Comparison of ENCODE assay signal across 8 mouse cellular contexts in genomic region chr11:121434156-121435155, GRCm38 (mm10). TPM values are rescaled to one million over a fixed set of nuclear protein-coding genes. Genes with fewer than 3 reads are reported as not detected.
DNase-seq lines count a peak whose midpoint lies in the region; ATAC-seq and TF ChIP-seq lines count a peak whose summit lies in the region.

Fn3k (plus strand) TSS chr11:121434913.

- no peaks in the 10 kb centered on the region for H3K4me1 ChIP-seq in ES-Bruce4 (ENCODE audit: control insufficient read depth, insufficient read depth, low read length)
- H3K4me1 ChIP-seq in forebrain, embryonic 15.5 days: peaks cover 21% of the 10 kb centered on the region
- H3K4me1 ChIP-seq in neural tube, embryonic 14.5 days (ENCODE audit: control insufficient read depth, insufficient read depth, low read length): peaks cover 8% of the 10 kb centered on the region
- peaks cover 5% of the 10 kb centered on the region for H3K4me1 ChIP-seq in testis, adult 2 months (ENCODE audit: control insufficient read depth, insufficient read depth, low read length)

- 7% methylated on average over 30 of the region's 30 CpGs for WGBS in forebrain, embryonic 15.5 days
- WGBS in neural tube, embryonic 14.5 days: 6% methylated on average over 30 of the region's 30 CpGs

- no peaks in the 10 kb centered on the region for H3K9me3 ChIP-seq in ES-Bruce4 (replicated peaks; ENCODE audit: control insufficient read depth, insufficient read depth, low read length, poor library complexity, severe bottlenecking)
- no peaks in the 10 kb centered on the region for H3K9me3 ChIP-seq in forebrain, embryonic 15.5 days
- H3K9me3 ChIP-seq in neural tube, embryonic 14.5 days (ENCODE audit: control insufficient read depth, low read length): no peaks in the 10 kb centered on the region

- peaks cover 2% of the 10 kb centered on the region; the same call in 1 of the 2 replicates for H3K36me3 ChIP-seq in ES-Bruce4 (ENCODE audit: control insufficient read depth, insufficient read depth, low read length, poor library complexity, severe bottlenecking)
- H3K36me3 ChIP-seq in forebrain, embryonic 15.5 days: peaks cover 3% of the 10 kb centered on the region; the same call in 1 of the 2 replicates
- peaks cover 3% of the 10 kb centered on the region for H3K36me3 ChIP-seq in neural tube, embryonic 14.5 days (ENCODE audit: control insufficient read depth, insufficient read depth, low read length)
- no peaks in the 10 kb centered on the region; the same call in 1 of the 2 replicates for H3K36me3 ChIP-seq in testis, adult 2 months (ENCODE audit: control insufficient read depth, insufficient read depth, low read length)

- H3K4me3 ChIP-seq in ES-Bruce4 (ENCODE audit: low read depth, low read length): peak within 1 kb of the TSS; percentile 64
- peak within 1 kb of the TSS; percentile 48 for H3K4me3 ChIP-seq in forebrain, embryonic 15.5 days
- peak within 1 kb of the TSS; percentile 39 for H3K4me3 ChIP-seq in neural tube, embryonic 14.5 days (ENCODE audit: low read depth, low read length)
- peak within 1 kb of the TSS; percentile 9 for H3K4me3 ChIP-seq in testis, adult 2 months (ENCODE audit: control insufficient read depth, low read depth, low read length)

- peak within 1 kb of the TSS; percentile 76 for H3K4me2 ChIP-seq in forebrain, embryonic 15.5 days (replicated peaks)
- peak within 1 kb of the TSS; percentile 81 for H3K4me2 ChIP-seq in neural tube, embryonic 14.5 days (ENCODE audit: low read depth, low read length)

- peak; percentile 96 for DNase-seq in cerebellum, adult 11 months
- DNase-seq in heart, postnatal 25 days (ENCODE audit: low spot score): peak; percentile 73
- peak; percentile 95 to 98 for DNase-seq in layer of hippocampus, adult 18-20 months (ENCODE audit: low spot score in 2 of 2)
- DNase-seq in lung, adult 18-20 months: peak; percentile 93 to 95

- TF ChIP-seq CTCF in ES-Bruce4 (IDR thresholded peaks at IDR 0.05; ENCODE audit: low read depth, low read length): no peak
- TF ChIP-seq CTCF in testis, adult 2 months (IDR thresholded peaks at IDR 0.05; ENCODE audit: control insufficient read depth, insufficient read depth, insufficient replicate concordance, low read depth, low read length): no peak

- no peak for TF ChIP-seq EP300 in ES-Bruce4 (IDR thresholded peaks at IDR 0.05; ENCODE audit: insufficient read depth, low read depth, low read length)

- no peak for TF ChIP-seq POLR2A in ES-Bruce4 (IDR thresholded peaks at IDR 0.05; ENCODE audit: insufficient read depth, low read length)
- TF ChIP-seq POLR2A in testis, adult 2 months (IDR thresholded peaks at IDR 0.05; ENCODE audit: control insufficient read depth, low read depth, low read length): no peak

- H3K27me3 ChIP-seq in ES-Bruce4 (ENCODE audit: control insufficient read depth, insufficient read depth, low read length, poor library complexity, severe bottlenecking): no peaks in the 10 kb centered on the region
- H3K27me3 ChIP-seq in forebrain, embryonic 15.5 days: no peaks in the 10 kb centered on the region
- no peaks in the 10 kb centered on the region for H3K27me3 ChIP-seq in neural tube, embryonic 14.5 days (ENCODE audit: control insufficient read depth, insufficient read depth, low read length)
- H3K27me3 ChIP-seq in testis, adult 2 months (ENCODE audit: control insufficient read depth, insufficient read depth, low read length): no peaks in the 10 kb centered on the region

- no peak within 1 kb of the TSS for H3K27ac ChIP-seq in ES-Bruce4 (ENCODE audit: insufficient read depth, low read length)
- peak within 1 kb of the TSS; percentile 58 for H3K27ac ChIP-seq in forebrain, embryonic 15.5 days (replicated peaks)
- H3K27ac ChIP-seq in neural tube, embryonic 14.5 days (ENCODE audit: low read depth, low read length): peak within 1 kb of the TSS; percentile 66; the same call in 1 of the 2 replicates
- H3K27ac ChIP-seq in testis, adult 2 months (ENCODE audit: control insufficient read depth, insufficient read depth, low read depth, low read length): no peak within 1 kb of the TSS

- intact Hi-C loops in heart, postnatal 25 days (cut with DNase I): no loop called here

- no peak within 1 kb of the TSS for H3K9ac ChIP-seq in ES-Bruce4 (ENCODE audit: low read depth, poor library complexity, severe bottlenecking)
- H3K9ac ChIP-seq in forebrain, embryonic 15.5 days (replicated peaks): peak within 1 kb of the TSS; percentile 57
- H3K9ac ChIP-seq in neural tube, embryonic 14.5 days (replicated peaks; ENCODE audit: low read depth, low read length): peak within 1 kb of the TSS; percentile 30

- ATAC-seq in forebrain, embryonic 15.5 days (replicated peaks): peak; percentile 99
- peak; percentile 98 for ATAC-seq in neural tube, embryonic 14.5 days (ENCODE audit: low read depth)

RNA-seq across cellular contexts. Expression of gene Fn3k, which starts in this region (rescaled TPM):
- polyA plus RNA-seq in ES-Bruce4 (2011; ENCODE audit: insufficient read depth, insufficient read length, low read depth, missing spikeins): 0.79 and 1.3 TPM in 2 replicates
- polyA plus RNA-seq in forebrain, embryonic 15.5 days (2015; fragmentation: Nextera tagmentation; extraction: Ambion mirVana): 3.0 and 4.1 TPM in 2 replicates
- total RNA-seq in heart, postnatal 25 days (2021): 10 to 100 TPM; 23.7 to 27.6 TPM
- 10 to 100 TPM; 44.9 to 49.3 TPM for total RNA-seq in layer of hippocampus, adult 18-20 months (2021)
- 6.4 and 8.1 TPM in 2 replicates for polyA plus RNA-seq in neural tube, embryonic 14.5 days (2014; fragmentation: Nextera tagmentation; extraction: Ambion mirVana)
- 0.09 and 0.11 TPM in 2 replicates for polyA plus RNA-seq in testis, adult 2 months (2012; rRNA removed)

Comparison
In these comparisons a context has a peak if more than half of its experiments do, and no peak if none do; other contexts are left out.
1. H3K27ac ChIP-seq: peak in forebrain, embryonic 15.5 days (single experiment) and neural tube, embryonic 14.5 days (single experiment); none in ES-Bruce4 (single experiment) and testis, adult 2 months (single experiment).
2. H3K4me3 ChIP-seq: peak in every context shown above with its lines; median percentile 64 in ES-Bruce4; 48 in forebrain, embryonic 15.5 days; 39 in neural tube, embryonic 14.5 days; 9 in testis, adult 2 months.
3. Peak in every context shown above with its lines, with median percentiles within 50 percentile points of each other: DNase-seq.